Mouse (Mus musculus): Measurements from ENCODE around the gene Muc16.

Muc16 gene

DNA sequence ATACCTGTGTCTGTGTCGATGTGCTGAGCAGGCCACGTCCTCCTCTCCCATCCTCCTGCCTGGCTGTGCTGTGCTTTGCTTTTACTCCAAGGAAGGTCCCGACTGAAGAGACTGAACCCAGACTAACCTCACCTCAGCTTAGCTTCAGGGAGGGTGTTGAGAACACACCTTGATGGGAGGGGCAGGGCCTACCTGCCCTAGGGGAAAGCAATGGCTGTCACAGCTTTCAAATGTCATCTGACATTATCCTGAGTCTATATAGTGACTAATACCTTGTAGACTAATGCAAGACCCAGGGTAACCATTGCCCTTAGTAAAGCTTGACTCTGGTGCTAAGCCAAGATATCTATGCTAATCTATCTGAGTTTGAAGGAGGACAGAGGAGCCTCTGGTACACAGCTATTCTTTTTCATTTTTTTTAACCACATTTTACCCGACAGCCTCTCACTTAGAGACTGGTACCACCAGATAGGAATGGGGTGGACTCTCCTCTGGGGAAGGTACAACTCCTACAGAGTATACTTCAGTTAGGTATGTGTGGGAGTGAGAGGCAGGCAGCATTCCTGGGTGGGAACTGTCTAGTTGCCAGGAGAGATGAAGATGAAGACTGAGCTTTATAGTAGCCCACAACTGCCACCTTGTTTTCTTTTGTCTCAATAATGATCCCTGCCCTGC is at the start of gene Muc16:
Gene Muc16 (minus strand): TSS at position 51 of the 675 bp plus-strand sequence.
- no peak for DNase-seq (ENCODE audit: low spot score)

GRCm38 (mm10) chr9:18722712-18723099 is 48.4 kb upstream of the Muc16 start:
- no peak for DNase-seq (ENCODE audit: low spot score)

- DNase-seq (ENCODE audit: low spot score) = no peak
Measured at GRCm38 (mm10) chr9:18721931-18722711, 47.8 kb upstream of the Muc16 start.

DNA sequence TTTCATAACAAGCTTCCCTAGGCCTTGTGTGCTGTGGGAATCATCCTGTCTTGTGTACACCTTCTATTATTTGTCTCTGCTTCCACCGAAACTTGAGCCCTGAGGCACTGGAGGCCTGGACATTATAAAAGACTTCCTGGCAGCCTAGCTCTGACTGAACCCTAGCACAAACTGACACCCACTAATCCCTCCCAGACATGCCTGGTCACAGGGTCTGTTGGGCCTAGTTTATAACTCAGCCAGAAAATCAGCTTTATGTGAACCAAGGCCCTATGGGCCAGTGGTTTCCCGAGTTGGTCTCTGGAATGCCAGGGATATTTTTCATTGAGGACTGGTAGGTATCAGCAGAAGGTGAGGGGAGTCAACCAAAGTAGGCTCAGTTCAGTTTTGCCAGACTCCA is 46.7 kb upstream of the Muc16 start:
- no peak for DNase-seq (ENCODE audit: low spot score)

DNA sequence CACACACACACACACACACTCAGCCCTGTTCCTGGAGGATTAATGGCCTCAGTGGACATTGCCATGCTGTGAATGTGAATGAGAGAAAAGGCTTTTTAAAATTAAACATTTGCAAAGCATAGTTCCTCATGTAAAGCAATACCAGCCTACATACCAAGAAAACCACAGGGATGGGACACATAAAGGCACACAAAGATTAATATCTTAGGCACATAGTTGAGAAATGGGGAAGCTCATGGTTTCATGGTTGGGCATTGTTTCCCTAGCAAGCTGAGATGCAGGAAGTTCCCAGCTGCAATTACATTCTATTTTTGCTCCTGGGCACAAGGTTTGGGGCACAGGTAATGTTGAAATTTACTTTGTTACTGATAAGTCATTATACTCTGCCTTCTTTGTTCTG is 31.3 kb upstream of the Muc16 start:
- no peak for DNase-seq (ENCODE audit: low spot score)

- DNase-seq (ENCODE audit: low spot score) = no peak
Measured at GRCm38 (mm10) chr9:18598366-18598765, 76.0 kb downstream of the Muc16 start.

- DNase-seq (ENCODE audit: low spot score) = no peak
Measured at GRCm38 (mm10) chr9:18508098-18508497, 166.2 kb downstream of the Muc16 start.

- no peak for DNase-seq (ENCODE audit: low spot score)
Measured at GRCm38 (mm10) chr9:18478168-18478567, 196.2 kb downstream of the Muc16 start, which contains the start of the genes Zfp558 and Mbd3l1. Gene Zfp558 (minus strand): TSS chr9:18478268. Gene Mbd3l1 (plus strand): TSS chr9:18478359.

DNA sequence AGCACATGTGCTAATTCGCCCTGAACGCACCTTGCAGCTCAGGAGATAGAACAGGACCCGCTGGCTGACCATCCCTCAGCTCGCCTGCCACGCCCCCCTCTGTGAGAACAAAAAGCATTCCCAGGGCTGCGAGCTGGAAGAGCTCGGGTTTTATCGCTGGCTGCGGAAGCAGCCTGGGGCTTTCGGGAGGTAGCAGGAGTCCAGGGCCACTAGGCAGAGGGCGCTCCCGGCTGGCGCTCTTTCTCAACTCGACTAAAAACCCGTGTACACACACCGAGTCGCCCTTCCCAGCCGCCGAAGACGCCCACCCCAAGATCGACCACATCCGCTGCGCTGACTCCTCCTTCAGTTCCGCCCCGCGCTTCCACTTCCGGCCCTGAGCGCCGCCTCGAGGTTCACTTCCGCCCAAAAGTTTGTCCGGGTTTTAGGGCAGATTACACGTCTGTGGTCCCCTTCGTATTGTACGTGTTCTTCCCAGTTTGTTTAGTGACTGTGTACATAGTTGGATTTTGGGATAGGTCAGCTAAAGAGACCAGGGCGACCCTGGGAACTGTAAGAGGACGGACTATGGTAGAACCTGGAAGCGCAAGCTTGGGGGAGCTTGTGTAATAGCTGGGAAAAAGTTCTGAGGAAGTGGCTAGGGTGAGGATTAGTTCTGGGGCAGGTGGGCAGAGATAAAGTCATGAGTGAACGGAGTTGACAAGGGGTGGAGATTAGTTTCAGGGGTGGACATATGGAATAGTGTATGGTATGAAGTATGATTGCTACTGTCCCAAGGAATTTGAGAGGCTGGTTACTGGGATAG is 200.8 kb downstream of the Muc16 start:
- peak; percentile 63 for DNase-seq (ENCODE audit: low spot score)

DNA sequence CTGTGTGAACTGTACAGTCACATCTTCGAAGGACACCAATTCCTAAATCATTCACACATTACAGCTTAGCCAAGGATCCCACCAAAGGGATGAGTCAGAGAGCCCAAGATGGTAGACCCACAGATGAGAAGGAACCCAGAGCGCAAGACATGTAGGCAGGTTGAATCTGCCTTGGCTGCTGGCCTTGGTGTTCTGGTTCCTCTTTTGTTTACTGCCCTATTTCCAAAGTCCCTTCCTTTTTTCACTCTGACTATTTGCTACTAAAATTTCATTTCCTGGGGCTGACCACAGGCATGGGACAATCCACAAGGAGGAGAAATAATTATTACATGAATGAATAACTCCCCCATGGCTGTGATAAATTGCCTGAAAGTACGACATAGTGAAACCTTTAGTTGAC is 206.3 kb downstream of the Muc16 start:
- no peak for DNase-seq (ENCODE audit: low spot score)

DNA sequence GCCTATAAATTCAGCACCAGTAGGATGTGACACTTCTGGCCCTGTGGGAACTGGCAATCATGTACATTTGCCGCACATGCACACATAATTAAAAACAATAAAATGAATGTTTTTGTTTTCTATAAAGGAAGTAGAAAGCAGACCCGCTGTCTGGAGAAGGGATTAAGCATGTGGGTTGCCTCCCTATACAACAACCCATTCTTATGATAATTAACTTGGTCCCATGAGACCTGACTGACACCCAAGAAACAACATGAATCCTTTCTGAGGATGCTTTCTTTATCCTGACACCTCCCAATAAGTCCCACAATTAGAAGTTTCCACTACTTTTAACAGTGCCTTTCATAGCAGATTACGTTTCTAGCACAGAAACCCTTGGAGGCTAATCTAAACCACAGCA is 207.0 kb downstream of the Muc16 start:
- no peak for DNase-seq (ENCODE audit: low spot score)

DNA sequence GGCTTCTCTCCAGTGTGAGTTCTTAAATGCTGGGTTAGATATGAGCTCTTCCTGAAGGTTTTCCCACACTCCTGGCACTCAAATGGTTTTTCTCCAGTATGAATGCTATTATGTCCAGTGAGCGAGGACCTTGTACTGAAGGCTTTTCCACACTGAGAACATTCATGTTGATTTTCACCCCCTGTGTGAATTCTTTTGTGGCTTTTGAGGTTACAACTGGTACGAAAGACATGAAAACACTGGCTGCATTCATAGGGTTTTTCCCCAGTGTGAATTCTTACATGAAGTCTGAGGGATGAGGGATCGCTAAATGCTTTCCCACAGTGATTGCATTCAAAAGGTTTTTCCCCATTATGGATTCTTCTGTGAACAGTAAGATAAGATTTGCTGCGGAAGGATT is 217.8 kb downstream of the Muc16 start:
- no peak for DNase-seq (ENCODE audit: low spot score)
